Mouse (Mus musculus) E14TG2a.4 (cell line): ENCODE data around the gene Gipc3.

ENCODE experiments used
- CTCF ChIP-seq: conservative IDR thresholded peaks from 2 replicates; pipeline ENCODE4 v1.5.1; 2014; ENCODE audit warnings: low read length
- NANOG ChIP-seq: IDR thresholded peaks from 2 replicates; pipeline ENCODE4 v1.6.1; 2014; ENCODE audit warnings: borderline replicate concordance, low read length, mixed read lengths
- POU5F1 ChIP-seq: IDR thresholded peaks from 2 replicates; pipeline ENCODE4 v1.6.1; 2014; ENCODE audit warnings: low read length, borderline replicate concordance

DNA sequence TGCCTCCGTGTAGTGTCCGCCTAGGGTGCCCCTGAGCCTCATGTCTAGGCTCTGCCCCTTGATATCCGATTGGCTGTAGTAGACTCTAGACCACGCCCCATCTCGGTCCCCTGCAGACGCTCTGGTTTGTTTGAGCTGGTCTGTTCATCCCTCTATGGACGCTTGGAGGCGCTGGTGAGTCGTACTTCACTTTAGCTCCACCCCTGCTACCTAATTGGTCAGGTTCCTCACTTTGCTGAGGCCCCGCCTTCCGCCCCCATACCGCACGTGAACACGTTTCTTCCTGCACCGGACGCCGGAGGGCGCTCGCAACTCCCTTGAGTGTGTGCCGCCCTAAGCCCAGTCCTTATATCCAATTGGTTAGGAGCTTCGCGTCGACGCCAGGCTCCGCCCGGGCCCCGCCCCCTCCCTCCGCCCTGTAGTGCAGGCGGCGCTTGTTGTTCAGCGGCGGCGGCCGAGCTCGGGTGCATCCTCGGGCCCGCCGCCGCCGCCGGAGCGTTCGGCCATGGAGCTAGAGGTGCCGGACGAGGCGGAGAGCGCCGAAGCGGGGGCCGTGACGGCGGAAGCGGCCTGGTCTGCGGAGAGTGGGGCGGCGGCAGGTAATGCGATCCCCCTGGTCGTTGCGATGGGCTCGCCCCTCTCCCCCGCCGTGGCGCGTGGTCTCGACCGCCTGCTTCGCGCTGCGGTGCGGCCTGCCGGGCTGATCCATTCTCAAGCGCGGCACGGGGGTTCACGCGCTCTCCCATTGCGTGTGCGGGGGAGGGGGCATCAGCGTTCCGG lies 50.3 kb downstream of the Gipc3 start, which contains the start of gene Pip5k1c:
- TF ChIP-seq CTCF: peak; percentile 69
- TF ChIP-seq POU5F1: no peak
- no peak for TF ChIP-seq NANOG
